Mouse (Mus musculus) C2C12 (cell line): ENCODE measurements around the gene Pqlc2.

Experiments used
- CEBPB ChIP-seq: IDR thresholded peaks from one replicate; pipeline ENCODE4 v1.6.1; 2011; ENCODE audit warnings: low read depth, mild to moderate bottlenecking, control low read depth, moderate library complexity
- CTCF ChIP-seq: IDR thresholded peaks from one replicate; pipeline ENCODE4 v1.5.1; 2011; ENCODE audit not compliant: control insufficient read depth, insufficient read depth, insufficient read length
- MAX ChIP-seq: IDR thresholded peaks from one replicate; pipeline ENCODE4 v1.6.1; 2011; ENCODE audit warnings: mild to moderate bottlenecking, control low read depth
- MYOD1 ChIP-seq: IDR thresholded peaks from one replicate; pipeline ENCODE4 v1.6.1; 2011; ENCODE audit warnings: low read depth; ENCODE audit not compliant: control insufficient read depth, insufficient read length
- MYOG ChIP-seq: IDR thresholded peaks from one replicate; pipeline ENCODE4 v1.6.1; 2011; ENCODE audit not compliant: control insufficient read depth, insufficient read length; ENCODE audit errors: extremely low read depth
- USF1 ChIP-seq: IDR thresholded peaks from one replicate; pipeline ENCODE4 v1.6.1; 2011; ENCODE audit warnings: low read depth, mild to moderate bottlenecking, control low read depth, moderate library complexity

GRCm38 (mm10) chr4:139276411-139276810 is 34.1 kb downstream of the Pqlc2 start:
- TF ChIP-seq USF1 (no peak), CEBPB (no peak), CTCF (no peak), MAX (no peak), MYOD1 (no peak), MYOG (no peak)
